Mouse (Mus musculus): ENCODE measurements around the gene Xlr5b.
"Not testable (repeated sequence)": the region's sequence is repeated elsewhere in the genome, so short reads cannot be mapped to it uniquely, and the experiment has no call there.

Xlr5b gene

GRCm38 (mm10) chrX:73148496-73148895 lies at the start of gene Xlr5b:
TSS of gene Xlr5b (plus strand) at chrX:73148796.
- not testable (repeated sequence) for DNase-seq (ENCODE audit: low read depth)

DNA sequence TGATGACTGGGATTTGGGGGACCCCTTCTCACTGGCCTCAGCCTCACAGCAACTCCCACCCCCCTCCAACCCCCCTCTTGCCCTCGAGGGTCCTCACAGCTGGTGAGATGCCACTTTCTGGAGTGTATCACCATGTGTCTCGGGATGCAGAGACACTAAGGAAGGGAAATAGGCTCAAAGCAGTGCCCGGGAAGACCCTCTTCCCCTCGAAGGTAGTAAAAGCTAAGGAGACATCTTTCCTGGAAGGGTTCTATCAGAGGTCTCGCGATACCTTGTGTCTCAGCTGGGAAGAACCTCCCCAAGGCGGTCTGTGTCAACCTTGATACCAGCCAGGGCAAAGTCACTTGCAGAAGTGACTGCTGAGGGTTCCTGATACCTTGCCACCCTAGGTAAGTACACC lies 31.8 kb upstream of the Xlr5b start, which contains the start of gene Gm14685:
Gene Gm14685, plus strand, starts transcription at position 301 of the 400 bp plus-strand sequence.
- DNase-seq (ENCODE audit: low read depth) = not testable (repeated sequence)

GRCm38 (mm10) chrX:73122859-73123829 lies 25.5 kb upstream of the Xlr5b start:
- DNase-seq (ENCODE audit: low read depth) = not testable (repeated sequence)

DNA sequence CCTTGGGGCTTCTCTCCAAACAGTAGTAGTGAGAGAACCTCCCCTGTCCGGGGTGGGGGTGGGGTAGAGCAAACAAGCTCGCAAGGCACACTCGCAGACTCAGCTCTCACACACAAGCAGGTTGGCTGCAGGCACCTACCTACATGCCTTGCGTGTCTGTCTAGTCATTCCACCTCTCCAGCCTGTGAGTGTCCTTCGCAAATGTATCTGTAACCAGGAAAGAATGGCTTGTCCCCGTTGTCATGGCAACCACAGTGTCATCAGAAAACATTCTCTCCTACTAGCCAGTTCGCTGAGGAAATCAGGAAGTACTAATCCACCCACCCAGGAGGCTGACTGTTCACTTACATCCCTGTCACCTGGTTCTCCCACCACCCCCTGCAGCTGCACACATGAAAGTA lies 5.4 kb upstream of the Xlr5b start:
- DNase-seq (ENCODE audit: low read depth) = not testable (repeated sequence)

DNA sequence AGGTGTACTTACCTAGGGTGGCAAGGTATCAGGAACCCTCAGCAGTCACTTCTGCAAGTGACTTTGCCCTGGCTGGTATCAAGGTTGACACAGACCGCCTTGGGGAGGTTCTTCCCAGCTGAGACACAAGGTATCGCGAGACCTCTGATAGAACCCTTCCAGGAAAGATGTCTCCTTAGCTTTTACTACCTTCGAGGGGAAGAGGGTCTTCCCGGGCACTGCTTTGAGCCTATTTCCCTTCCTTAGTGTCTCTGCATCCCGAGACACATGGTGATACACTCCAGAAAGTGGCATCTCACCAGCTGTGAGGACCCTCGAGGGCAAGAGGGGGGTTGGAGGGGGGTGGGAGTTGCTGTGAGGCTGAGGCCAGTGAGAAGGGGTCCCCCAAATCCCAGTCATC lies 754 bp downstream of the Xlr5b start, which contains the start of gene DXBay18:
Gene DXBay18, minus strand, starts transcription at position 101 of the 400 bp plus-strand sequence.
- not testable (repeated sequence) for DNase-seq (ENCODE audit: low read depth)

- DNase-seq (ENCODE audit: low read depth) = not testable (repeated sequence)
Observed at GRCm38 (mm10) chrX:73176889-73177288, 28.3 kb downstream of the Xlr5b start, which contains the start of gene Spin2d. TSS of gene Spin2d (minus strand) at chrX:73176989.

- DNase-seq (ENCODE audit: low read depth) = not testable (repeated sequence)
Observed at GRCm38 (mm10) chrX:73191934-73192333, 43.3 kb downstream of the Xlr5b start, which contains the start of gene Xlr3b. TSS of gene Xlr3b (plus strand) at chrX:73192207.
